Mouse (Mus musculus): ENCODE measurements at regions not wholly inside any gene's neighbourhood (a gene's known extent, or its start where the extent isn't known, plus 50 kb on each side); places are given as distances from the start of the nearest gene placed in this dataset.

GRCm38 (mm10) chr3:66646251-66646650 lies 334.9 kb upstream of the Rsrc1 start:
- no peak overlapping the region for H3K4me2 ChIP-seq (replicated peaks)
- H3K9me3 ChIP-seq (ENCODE audit: control insufficient read depth, low read length), result no peaks in the 10 kb centered on the region
- no peak for DNase-seq (ENCODE audit: low spot score)
- no peaks in the 10 kb centered on the region for H3K4me1 ChIP-seq (replicated peaks; ENCODE audit: control insufficient read depth, insufficient read depth, low read length)
- no peak overlapping the region for H3K4me3 ChIP-seq (replicated peaks; ENCODE audit: low read length)
- no peaks in the 10 kb centered on the region for H3K27me3 ChIP-seq (ENCODE audit: control insufficient read depth, insufficient read depth, low read length)
- H3K36me3 ChIP-seq (replicated peaks; ENCODE audit: control insufficient read depth, insufficient read depth), result no peaks in the 10 kb centered on the region
- H3K9ac ChIP-seq, result no peak overlapping the region
- H3K27ac ChIP-seq, result no peak overlapping the region
- ATAC-seq (ENCODE audit: low FRiP score), result no peak
- WGBS, result 48% methylated on average over 4 of the region's 4 CpGs

- no peak for DNase-seq (ENCODE audit: low spot score)
- Histone ChIP-seq H3K4me3 (replicated peaks; ENCODE audit: low read length) (no peak overlapping the region), H3K9me3 (ENCODE audit: control insufficient read depth, low read length) (no peaks in the 10 kb centered on the region), H3K27me3 (ENCODE audit: control insufficient read depth, insufficient read depth, low read length) (no peaks in the 10 kb centered on the region), H3K4me2 (replicated peaks) (no peak overlapping the region), H3K9ac (no peak overlapping the region), H3K36me3 (replicated peaks; ENCODE audit: control insufficient read depth, insufficient read depth) (no peaks in the 10 kb centered on the region), H3K4me1 (replicated peaks; ENCODE audit: control insufficient read depth, insufficient read depth, low read length) (no peaks in the 10 kb centered on the region), H3K27ac (no peak overlapping the region)
- 94% methylated on average over 4 of the region's 4 CpGs for WGBS
- ATAC-seq (ENCODE audit: low FRiP score), result no peak
Observed at GRCm38 (mm10) chr3:66649271-66649670, 331.9 kb upstream of the Rsrc1 start.

- Histone ChIP-seq H3K27me3 (ENCODE audit: control insufficient read depth, insufficient read depth, low read length) (no peaks in the 10 kb centered on the region), H3K9me3 (ENCODE audit: control insufficient read depth, low read length) (no peaks in the 10 kb centered on the region), H3K4me3 (replicated peaks; ENCODE audit: low read length) (no peak overlapping the region), H3K36me3 (replicated peaks; ENCODE audit: control insufficient read depth, insufficient read depth) (no peaks in the 10 kb centered on the region), H3K27ac (no peak overlapping the region), H3K9ac (no peak overlapping the region), H3K4me1 (replicated peaks; ENCODE audit: control insufficient read depth, insufficient read depth, low read length) (no peaks in the 10 kb centered on the region), H3K4me2 (replicated peaks) (no peak overlapping the region)
- ATAC-seq (ENCODE audit: low FRiP score) (no peak), DNase-seq (ENCODE audit: low spot score) (peak; percentile 54)
- 80% methylated on average over 15 of the region's 15 CpGs for WGBS
Observed at GRCm38 (mm10) chr3:66650076-66650748, 331.0 kb upstream of the Rsrc1 start.

- no peak for ATAC-seq (ENCODE audit: low FRiP score)
- Histone ChIP-seq H3K27me3 (ENCODE audit: control insufficient read depth, insufficient read depth, low read length) (no peaks in the 10 kb centered on the region), H3K4me2 (replicated peaks) (0 out of 2 replicates have a peak overlapping the region, but pooled peaks have one; percentile 10), H3K9ac (no peak overlapping the region), H3K27ac (no peak overlapping the region), H3K4me3 (replicated peaks; ENCODE audit: low read length) (no peak overlapping the region), H3K36me3 (replicated peaks; ENCODE audit: control insufficient read depth, insufficient read depth) (no peaks in the 10 kb centered on the region), H3K4me1 (replicated peaks; ENCODE audit: control insufficient read depth, insufficient read depth, low read length) (no peaks in the 10 kb centered on the region), H3K9me3 (ENCODE audit: control insufficient read depth, low read length) (no peaks in the 10 kb centered on the region)
- DNase-seq (ENCODE audit: low spot score), result no peak
- whole genome bisulfite sequencing, result 56% methylated on average over 16 of the region's 16 CpGs
Observed at GRCm38 (mm10) chr3:66650749-66651472, 330.3 kb upstream of the Rsrc1 start.

- DNase-seq (ENCODE audit: low spot score), result no peak
- Histone ChIP-seq H3K4me2 (replicated peaks) (no peak overlapping the region), H3K9me3 (ENCODE audit: control insufficient read depth, low read length) (no peaks in the 10 kb centered on the region), H3K4me3 (replicated peaks; ENCODE audit: low read length) (no peak overlapping the region), H3K27me3 (ENCODE audit: control insufficient read depth, insufficient read depth, low read length) (no peaks in the 10 kb centered on the region; the same call in 1 of the 2 replicates), H3K27ac (no peak overlapping the region), H3K9ac (no peak overlapping the region), H3K36me3 (replicated peaks; ENCODE audit: control insufficient read depth, insufficient read depth) (no peaks in the 10 kb centered on the region), H3K4me1 (replicated peaks; ENCODE audit: control insufficient read depth, insufficient read depth, low read length) (no peaks in the 10 kb centered on the region)
- ATAC-seq (ENCODE audit: low FRiP score), result no peak
- 91% methylated on average over 7 of the region's 7 CpGs for WGBS
Observed at GRCm38 (mm10) chr3:66652139-66652846, 328.9 kb upstream of the Rsrc1 start.

GRCm38 (mm10) chr3:66653961-66654360 lies 327.2 kb upstream of the Rsrc1 start:
- DNase-seq (ENCODE audit: low spot score) (no peak), ATAC-seq (ENCODE audit: low FRiP score) (no peak)
- Histone ChIP-seq H3K9ac (no peak overlapping the region), H3K4me1 (replicated peaks; ENCODE audit: control insufficient read depth, insufficient read depth, low read length) (no peaks in the 10 kb centered on the region), H3K9me3 (ENCODE audit: control insufficient read depth, low read length) (no peaks in the 10 kb centered on the region), H3K36me3 (replicated peaks; ENCODE audit: control insufficient read depth, insufficient read depth) (no peaks in the 10 kb centered on the region), H3K4me2 (replicated peaks) (no peak overlapping the region), H3K27me3 (ENCODE audit: control insufficient read depth, insufficient read depth, low read length) (no peaks in the 10 kb centered on the region; the same call in 1 of the 2 replicates), H3K4me3 (replicated peaks; ENCODE audit: low read length) (no peak overlapping the region), H3K27ac (no peak overlapping the region)
- WGBS, result 68% methylated on average over 2 of the region's 2 CpGs

GRCm38 (mm10) chr3:66654860-66655259 lies 326.3 kb upstream of the Rsrc1 start:
- 76% methylated on average over 1 of the region's 1 CpGs for WGBS
- no peak overlapping the region for H3K4me2 ChIP-seq (replicated peaks)

GRCm38 (mm10) chr3:66656458-66656857 lies 324.7 kb upstream of the Rsrc1 start:
- Histone ChIP-seq H3K4me1 (replicated peaks; ENCODE audit: control insufficient read depth, insufficient read depth, low read length) (no peaks in the 10 kb centered on the region), H3K4me3 (replicated peaks; ENCODE audit: low read length) (no peak overlapping the region), H3K4me2 (replicated peaks) (no peak overlapping the region), H3K27me3 (ENCODE audit: control insufficient read depth, insufficient read depth, low read length) (no peaks in the 10 kb centered on the region; the same call in 1 of the 2 replicates), H3K9me3 (ENCODE audit: control insufficient read depth, low read length) (no peaks in the 10 kb centered on the region), H3K9ac (no peak overlapping the region), H3K27ac (no peak overlapping the region), H3K36me3 (replicated peaks; ENCODE audit: control insufficient read depth, insufficient read depth) (no peaks in the 10 kb centered on the region)
- DNase-seq (ENCODE audit: low spot score), result no peak
- no peak for ATAC-seq (ENCODE audit: low FRiP score)
- WGBS, result 91% methylated on average over 5 of the region's 5 CpGs

More at GRCm38 (mm10) chr3:66654860-66655259, 326.3 kb upstream of the Rsrc1 start:
- Histone ChIP-seq H3K36me3 (replicated peaks; ENCODE audit: control insufficient read depth, insufficient read depth) (no peaks in the 10 kb centered on the region), H3K27ac (no peak overlapping the region), H3K9ac (no peak overlapping the region), H3K9me3 (ENCODE audit: control insufficient read depth, low read length) (no peaks in the 10 kb centered on the region), H3K4me1 (replicated peaks; ENCODE audit: control insufficient read depth, insufficient read depth, low read length) (no peaks in the 10 kb centered on the region), H3K4me3 (replicated peaks; ENCODE audit: low read length) (no peak overlapping the region), H3K27me3 (ENCODE audit: control insufficient read depth, insufficient read depth, low read length) (no peaks in the 10 kb centered on the region; the same call in 1 of the 2 replicates)
- DNase-seq (ENCODE audit: low spot score) (no peak), ATAC-seq (ENCODE audit: low FRiP score) (no peak)

GRCm38 (mm10) chr3:66660555-66660954 lies 320.6 kb upstream of the Rsrc1 start:
- no peak overlapping the region for H3K4me2 ChIP-seq (replicated peaks)
- no peak overlapping the region for H3K4me3 ChIP-seq (replicated peaks; ENCODE audit: low read length)
- H3K27me3 ChIP-seq (ENCODE audit: control insufficient read depth, insufficient read depth, low read length), result no peaks in the 10 kb centered on the region; the same call in 1 of the 2 replicates
- no peaks in the 10 kb centered on the region for H3K4me1 ChIP-seq (replicated peaks; ENCODE audit: control insufficient read depth, insufficient read depth, low read length)
- H3K27ac ChIP-seq, result no peak overlapping the region
- H3K9me3 ChIP-seq (ENCODE audit: control insufficient read depth, low read length), result no peaks in the 10 kb centered on the region
- 73% methylated on average over 5 of the region's 5 CpGs for WGBS
- DNase-seq (ENCODE audit: low spot score) (no peak), ATAC-seq (ENCODE audit: low FRiP score) (no peak)
- H3K9ac ChIP-seq, result no peak overlapping the region
- no peaks in the 10 kb centered on the region for H3K36me3 ChIP-seq (replicated peaks; ENCODE audit: control insufficient read depth, insufficient read depth)

All from hindbrain, embryonic 14.5 days (tissue).